Mouse (Mus musculus): ENCODE measurements around the gene Mapkapk2.

DNA sequence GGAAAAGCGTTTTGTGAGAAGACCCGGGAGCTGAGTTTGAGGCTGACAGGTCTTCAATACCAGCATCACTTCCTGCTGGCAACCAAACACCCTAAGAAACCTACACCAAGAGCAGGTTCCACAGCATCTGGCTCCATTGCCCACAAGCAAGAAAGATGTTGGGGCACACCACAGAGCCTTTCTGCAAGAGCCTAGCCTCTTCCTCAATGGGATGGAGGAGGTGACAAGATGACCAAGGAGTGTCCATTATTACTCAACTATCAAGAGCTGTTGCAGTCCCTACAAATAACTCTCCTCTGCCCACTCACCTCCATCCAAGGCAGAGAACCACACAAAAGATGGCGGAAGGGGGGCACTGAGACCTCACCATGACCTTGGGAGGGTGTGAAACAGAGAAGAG is 5.5 kb downstream of the Mapkapk2 start:
- TF ChIP-seq GATA1 (IDR thresholded peaks at IDR 0.05; ENCODE audit: low read length) = no peak
- no peak for TF ChIP-seq TAL1 (IDR thresholded peaks at IDR 0.05; ENCODE audit: low read length)
